Mouse (Mus musculus): ENCODE measurements at regions not wholly inside any gene's neighbourhood (a gene's known extent, or its start where the extent isn't known, plus 50 kb on each side); places are given as distances from the start of the nearest gene placed in this dataset.

GRCm38 (mm10) chr1:89288921-89289320 is 165.7 kb upstream of the Agap1 start:
- no peak for DNase-seq (ENCODE audit: low spot score)

GRCm38 (mm10) chr1:89296691-89297090 is 157.9 kb upstream of the Agap1 start:
- no peak for DNase-seq (ENCODE audit: low spot score)

DNA sequence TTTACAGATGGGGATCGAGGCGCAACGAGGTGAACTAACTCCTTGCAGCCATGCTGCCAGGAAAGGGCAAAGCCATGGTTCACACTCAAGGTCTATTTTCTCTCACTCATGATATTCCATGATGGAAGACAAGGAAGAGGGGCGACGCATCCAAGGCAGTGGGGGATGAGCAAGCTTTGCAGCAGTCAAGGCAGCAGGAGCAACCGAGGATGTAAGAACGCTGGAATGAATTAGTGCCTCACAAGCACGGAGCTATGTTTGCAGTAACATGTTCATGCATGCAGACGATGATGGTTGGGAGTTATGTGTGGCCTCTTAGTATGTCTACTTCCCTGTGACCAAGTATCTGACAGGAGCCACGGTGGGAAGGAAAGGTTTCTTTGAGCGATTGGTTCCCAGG is 156.8 kb upstream of the Agap1 start:
- DNase-seq (ENCODE audit: low spot score): no peak

GRCm38 (mm10) chr1:89301151-89301550 is 153.5 kb upstream of the Agap1 start:
- no peak for DNase-seq (ENCODE audit: low spot score)

DNA sequence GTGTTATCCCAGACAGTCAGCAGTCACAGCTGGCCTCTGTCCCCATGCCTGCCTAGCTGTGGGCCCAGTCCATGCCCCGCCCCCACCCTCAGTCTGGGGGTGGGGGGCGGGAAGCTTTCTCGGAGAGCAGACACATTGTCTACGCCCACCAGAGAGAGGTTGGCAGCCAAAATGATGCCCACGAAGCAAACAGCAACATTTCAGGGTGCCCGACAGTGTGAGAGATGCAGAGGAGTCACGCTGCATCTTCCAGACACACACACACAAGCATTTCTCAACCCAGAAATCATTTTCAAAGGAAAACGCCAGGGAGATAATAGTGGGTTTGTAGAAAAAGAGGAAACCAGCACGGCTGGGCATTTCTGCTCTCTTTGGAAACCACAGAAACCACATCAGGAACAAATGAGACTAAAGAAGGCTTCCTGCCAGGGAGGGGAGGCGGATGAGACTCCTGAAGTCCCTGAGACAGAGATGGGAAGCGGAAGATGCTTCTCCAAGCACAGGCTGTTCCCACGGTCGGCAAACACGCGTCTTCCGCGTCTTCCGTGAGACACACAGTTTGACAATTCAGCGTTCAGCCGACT is 152.1 kb upstream of the Agap1 start:
- DNase-seq (ENCODE audit: low spot score): no peak

DNA sequence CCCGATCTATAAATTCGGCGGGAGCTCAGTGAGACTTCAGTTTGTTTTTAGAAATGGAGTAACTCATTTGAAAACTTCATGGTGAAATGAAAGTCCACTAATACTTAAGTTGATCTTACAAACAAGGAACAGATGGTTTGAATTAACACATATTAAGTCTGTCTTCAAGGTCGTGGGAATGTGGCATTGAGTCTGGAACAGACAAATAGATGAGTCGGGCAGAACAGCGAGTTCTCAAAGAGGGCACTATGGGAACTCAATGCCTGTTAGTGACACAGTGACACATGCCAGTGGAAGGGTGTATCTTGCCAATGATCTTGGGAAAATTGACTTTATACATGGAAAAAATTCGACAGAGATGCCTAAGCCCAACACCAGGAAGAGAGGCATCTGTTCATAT is 149.4 kb upstream of the Agap1 start:
- no peak for DNase-seq (ENCODE audit: low spot score)

DNA sequence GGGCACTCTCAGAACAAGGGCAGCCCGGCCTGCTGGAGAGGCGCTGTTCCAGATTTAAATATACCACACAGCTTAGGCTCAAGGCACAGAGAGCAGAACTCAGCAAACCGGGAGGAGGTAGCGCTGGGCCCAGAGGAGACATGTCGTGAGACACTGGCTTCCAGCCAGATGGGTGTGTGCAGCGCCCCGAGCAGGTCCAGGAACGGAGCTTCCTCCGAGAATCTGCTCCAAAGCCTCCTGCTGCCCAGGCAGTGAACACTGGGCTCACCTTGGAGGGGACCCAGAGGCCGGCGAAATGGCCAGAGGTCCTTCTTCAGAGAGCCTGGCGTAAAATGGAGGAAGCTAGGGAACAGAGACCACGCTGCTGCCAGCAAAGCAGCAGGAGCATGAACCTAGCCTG is 145.8 kb upstream of the Agap1 start:
- DNase-seq (ENCODE audit: low spot score): no peak

GRCm38 (mm10) chr1:89313064-89313463 is 141.5 kb upstream of the Agap1 start:
- DNase-seq (ENCODE audit: low spot score): no peak

DNA sequence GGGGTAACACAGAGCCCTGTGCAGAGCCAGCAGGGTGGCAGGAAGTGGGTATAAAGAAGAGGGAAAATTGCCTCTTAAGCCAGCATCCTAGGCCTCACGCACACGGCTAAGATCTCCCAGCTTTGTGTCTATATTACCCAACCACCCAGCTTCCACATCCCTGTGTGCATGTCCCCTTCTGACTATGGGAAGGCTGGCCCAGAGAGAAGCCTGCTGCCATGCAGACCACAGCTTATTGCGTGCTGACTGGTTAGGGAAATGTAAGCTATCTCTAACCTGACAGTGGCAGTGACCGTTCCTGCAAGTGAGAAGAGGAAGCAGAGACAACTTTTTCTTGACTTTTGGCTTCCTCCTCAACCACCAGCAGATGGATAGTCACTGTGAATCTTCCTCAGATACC is 136.7 kb upstream of the Agap1 start:
- DNase-seq (ENCODE audit: low spot score): no peak

DNA sequence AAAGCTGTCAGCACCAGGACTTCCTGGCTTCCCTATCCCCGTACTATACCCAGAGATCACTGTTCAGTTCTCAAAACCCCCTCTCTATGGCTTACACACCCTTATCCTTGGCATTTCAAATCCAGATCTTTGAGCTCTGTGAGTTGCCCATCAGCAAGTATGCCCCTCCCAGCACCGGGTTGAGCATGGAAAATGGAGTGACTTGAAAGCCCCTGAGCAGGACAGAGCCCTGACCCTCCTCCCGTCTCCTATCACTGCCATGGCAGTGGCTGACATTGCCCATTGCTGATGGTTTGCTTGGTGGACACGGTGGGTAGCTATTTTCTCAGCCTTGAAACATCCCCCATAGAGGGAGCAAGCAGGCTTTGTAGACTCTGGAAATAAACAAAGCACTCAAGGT is 135.9 kb upstream of the Agap1 start:
- no peak for DNase-seq (ENCODE audit: low spot score)

- no peak for DNase-seq (ENCODE audit: low spot score)
Measured at GRCm38 (mm10) chr1:89322621-89323020, 132.0 kb upstream of the Agap1 start.

- no peak for DNase-seq (ENCODE audit: low spot score)
Measured at GRCm38 (mm10) chr1:89323091-89323490, 131.5 kb upstream of the Agap1 start.

DNA sequence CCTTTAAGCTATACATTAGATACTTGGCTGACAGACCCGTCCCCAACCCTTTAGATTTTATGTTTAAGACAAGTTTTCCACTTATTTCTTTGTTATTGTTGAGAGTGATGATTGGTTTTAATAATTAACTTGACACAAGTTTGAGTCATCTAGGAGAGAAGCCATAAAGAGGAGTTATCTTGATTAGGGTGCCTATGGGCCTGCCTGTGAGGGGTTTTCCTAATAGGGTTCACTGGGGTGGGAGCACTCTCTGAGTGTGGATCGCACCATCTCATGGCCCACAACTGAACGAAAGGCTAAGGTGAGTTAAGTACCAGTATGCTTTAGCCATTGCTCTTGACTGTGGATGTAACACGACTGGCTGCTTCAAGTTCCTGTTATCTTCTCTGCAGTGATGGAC is 123.3 kb upstream of the Agap1 start:
- DNase-seq (ENCODE audit: low spot score): no peak

DNA sequence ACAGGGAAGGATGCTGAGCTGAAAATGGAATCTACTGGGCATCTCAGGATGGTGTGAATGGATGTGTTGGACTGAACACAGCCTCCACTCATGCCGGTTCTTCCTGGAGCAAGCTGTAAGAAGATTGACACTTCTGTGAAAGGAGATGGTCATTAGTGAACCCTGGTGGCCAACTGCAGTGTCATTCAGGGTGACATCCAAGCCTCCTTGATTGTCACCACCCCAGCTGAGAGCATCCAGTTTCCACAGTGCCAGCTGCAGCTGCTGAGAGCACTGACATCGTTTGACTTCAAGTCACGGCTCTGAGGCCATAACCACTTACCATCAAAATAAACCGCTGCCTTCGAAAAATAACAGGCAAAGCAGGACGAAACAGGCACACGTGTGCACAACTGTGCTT is 121.9 kb upstream of the Agap1 start:
- no peak for DNase-seq (ENCODE audit: low spot score)

DNA sequence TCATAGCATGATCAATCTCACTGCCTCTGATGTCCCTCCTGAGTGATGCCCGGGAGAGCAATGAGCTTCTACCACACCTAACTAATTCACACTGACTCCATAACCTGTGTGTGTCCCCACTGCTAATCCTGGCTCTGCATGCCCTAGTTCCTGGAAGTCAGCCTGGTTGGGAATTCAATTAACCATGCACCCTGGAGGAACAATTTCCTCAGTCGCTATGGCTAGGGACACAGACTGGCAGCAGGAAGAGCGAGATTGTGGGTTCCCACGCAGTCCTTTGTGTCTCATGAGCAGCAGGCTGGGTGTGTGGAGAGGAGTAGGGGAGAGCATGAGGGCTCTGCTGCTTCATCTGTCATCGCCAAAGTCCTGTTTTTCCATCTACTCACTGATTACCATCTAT is 116.7 kb upstream of the Agap1 start:
- DNase-seq (ENCODE audit: low spot score): no peak

- no peak for DNase-seq (ENCODE audit: low spot score)
Measured at GRCm38 (mm10) chr1:89342794-89343193, 111.8 kb upstream of the Agap1 start.

DNA sequence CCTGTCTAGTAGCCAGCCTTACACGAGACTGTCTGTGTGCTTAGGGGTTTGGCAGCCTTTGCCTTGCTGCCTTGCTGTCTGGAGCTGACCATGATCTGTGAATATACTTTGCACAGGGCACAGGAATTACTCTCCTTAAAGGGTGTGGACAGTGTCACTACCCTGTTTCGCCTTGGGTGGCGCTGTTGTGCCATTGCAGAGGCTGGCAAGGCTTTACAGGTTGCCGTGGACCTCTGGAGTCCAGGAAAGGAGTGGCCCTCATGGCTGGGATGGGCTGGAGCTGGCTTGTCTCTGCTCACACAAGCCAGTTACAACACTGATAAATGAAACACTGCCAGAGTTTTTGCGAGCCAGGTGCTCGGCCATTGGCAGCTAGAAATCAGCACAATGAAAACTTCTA is 110.1 kb upstream of the Agap1 start:
- DNase-seq (ENCODE audit: low spot score): peak; percentile 10

DNA sequence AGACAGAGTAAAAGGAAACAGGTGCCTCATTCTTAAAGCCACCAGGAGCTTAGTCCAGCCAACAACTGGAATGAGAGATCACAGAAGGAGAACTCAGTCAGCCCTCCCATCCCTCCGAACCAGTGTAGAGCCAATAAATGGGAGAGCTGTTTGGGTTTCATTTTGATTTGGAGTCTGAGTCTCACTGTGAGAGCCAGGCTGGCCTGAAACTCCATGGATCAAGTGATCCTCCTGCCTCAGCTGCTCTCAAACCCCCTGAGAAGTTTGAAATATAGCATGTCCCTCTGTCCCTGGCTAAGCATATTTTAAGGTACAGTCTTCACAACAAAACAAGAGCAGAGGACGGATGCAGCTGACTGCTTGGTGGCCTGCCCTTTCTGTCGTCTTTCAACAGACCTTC is 107.3 kb upstream of the Agap1 start:
- DNase-seq (ENCODE audit: low spot score): no peak

- DNase-seq (ENCODE audit: low spot score): no peak
Measured at GRCm38 (mm10) chr1:89352936-89353335, 101.7 kb upstream of the Agap1 start.

DNA sequence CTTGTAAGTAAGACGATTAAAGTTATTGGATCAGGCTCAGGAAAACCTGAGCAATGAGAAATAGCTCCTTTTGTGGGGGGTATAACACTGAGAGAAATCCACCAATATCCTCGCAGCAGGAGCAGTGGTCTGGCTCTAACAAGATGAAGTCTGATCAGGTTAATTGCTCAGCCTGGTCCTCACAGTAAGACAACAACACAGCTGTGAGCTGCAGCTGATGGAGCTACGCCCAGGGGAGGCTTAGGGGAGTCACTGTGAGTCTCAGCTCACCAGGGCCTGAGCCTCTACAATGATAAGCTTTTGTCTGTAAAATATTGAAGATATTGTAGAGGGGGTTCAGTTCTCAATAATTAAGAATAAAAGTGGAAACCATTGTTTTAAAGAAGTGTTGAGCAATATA is 95.3 kb upstream of the Agap1 start:
- DNase-seq (ENCODE audit: low spot score): no peak

DNA sequence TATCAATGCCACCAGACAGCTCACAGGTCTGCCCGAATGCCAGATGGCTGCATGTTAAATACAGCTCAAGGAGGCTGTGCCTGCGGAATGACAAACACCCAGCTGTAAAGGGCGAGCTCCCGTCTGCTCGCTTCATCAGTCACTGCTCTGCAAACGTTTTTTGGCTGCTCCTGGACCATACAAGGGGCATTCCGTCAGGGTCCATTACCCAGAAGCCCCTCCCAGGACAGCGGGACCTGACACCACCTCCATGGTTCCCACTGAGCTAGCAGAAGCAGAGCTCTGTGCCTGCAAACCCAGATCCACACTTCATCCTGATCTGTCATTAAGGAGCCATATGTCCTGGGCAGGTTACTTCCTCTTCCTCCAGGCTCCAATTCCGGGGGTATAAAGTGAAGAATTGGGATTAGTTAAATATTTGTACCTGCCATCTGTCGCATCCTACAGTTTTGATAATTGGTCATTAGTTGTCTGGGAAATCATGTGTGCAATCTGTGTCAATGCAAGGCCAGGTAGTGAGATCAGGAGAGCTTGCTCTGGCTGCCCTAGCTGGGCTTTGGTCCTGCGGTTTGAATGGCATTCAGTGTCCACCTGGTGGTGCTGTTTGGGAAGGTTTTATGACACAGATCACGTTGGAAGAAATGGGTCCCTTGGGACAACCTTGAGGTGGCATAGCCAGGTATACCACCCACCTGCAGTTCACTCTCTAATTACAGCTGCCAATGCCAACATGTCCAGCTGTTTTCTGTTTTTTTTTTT is 89.9 kb upstream of the Agap1 start:
- no peak for DNase-seq (ENCODE audit: low spot score)

GRCm38 (mm10) chr1:89366891-89367290 is 87.7 kb upstream of the Agap1 start:
- no peak for DNase-seq (ENCODE audit: low spot score)

- no peak for DNase-seq (ENCODE audit: low spot score)
Measured at GRCm38 (mm10) chr1:89373806-89374205, 80.8 kb upstream of the Agap1 start.

- DNase-seq (ENCODE audit: low spot score): no peak
Measured at GRCm38 (mm10) chr1:89374271-89374670, 80.3 kb upstream of the Agap1 start.
